Mouse (Mus musculus) right cerebral cortex, adult 2 months (tissue): ENCODE data around the gene Cuedc1.
"Not testable (repeated sequence)": the region's sequence is repeated elsewhere in the genome, so short reads cannot be mapped to it uniquely, and the experiment has no call there.

Experiments used
- DNase-seq, 2 experiments: peaks; one replicate each; pipeline ENCODE4 v3.0.0; 2021 to 2022; ENCODE audit warnings: low spot score in 2 of 2

The Cuedc1 gene

DNA sequence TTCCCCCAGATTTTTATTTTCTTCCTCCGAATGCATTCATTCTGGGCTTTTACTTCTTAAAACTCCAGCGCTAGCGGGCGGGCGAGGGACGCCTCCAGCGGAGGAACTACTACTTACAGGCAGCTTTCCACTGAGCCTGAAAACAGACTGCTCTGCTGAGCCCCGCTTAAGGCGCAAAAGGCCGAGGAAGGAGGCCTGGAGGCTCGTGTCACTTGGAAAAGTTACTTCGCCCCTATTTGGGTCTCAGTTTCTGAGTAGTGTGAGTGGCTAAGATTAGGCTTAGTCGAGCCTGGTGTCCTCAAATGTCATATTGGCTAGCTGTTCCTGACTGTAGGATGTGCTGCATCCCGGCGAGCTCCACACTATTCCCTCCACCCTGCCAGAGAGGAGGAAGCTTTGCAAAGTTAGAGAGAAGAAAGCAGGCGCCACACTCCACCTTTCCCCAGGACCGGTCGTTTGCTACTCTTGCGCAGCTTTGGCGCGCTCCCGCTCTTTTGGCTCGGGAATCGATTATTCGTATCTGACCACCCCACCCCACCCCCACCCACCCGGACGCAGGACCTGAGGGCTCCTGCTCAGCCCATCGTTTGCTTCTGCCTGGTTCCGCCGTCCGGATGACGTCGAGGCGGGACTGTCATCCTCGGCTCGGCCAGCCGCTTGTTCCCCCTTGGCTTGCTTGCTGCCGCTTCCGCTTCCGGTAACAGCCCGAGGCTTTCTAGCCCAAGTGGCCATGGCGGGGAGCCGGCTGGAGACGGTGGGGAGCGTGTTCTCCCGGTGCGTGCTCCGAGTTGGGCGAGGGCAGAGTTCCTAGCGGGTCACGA lies 106.1 kb downstream of the Cuedc1 start, which contains the start of gene Mrps23:
Gene Mrps23 (plus strand): TSS at position 677 of the 821 bp plus-strand sequence.
- DNase-seq, result peak; percentile 90 to 93

DNA sequence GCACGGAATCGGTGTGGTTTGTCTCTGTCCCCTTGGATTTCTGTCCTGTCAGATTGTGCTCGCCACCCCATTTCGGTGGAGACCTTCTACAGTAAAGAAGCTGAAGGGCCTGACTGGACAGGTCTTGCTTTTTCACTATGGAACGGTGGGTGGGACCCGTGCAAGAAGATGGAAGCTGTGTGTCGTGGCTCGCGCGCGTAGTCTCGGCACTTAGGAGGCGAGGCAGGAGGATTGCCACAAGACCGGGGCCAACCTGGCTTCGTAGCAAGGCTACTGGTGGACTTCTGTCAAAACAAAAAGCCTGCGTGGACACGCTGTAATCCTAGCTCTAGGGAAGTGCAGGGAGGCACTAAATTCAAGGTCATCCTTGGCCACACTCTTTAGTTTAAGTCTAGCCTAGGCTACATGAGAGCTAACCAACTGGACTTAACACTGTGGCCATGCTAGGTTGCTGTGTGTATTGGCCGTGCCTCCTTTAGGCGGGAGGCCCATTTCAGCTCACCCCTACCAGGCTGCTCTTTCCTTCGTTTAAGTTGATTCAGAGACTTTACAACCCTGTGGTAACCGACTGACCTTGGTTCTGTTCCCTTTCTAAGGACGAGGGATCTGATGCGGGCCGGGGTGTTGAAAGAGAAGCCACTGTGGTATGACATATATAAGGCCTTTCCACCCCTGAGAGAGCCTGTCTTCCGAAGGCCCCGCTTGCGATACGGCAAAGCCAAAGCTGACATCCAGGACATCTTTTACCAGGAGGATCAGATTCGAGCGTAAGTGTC lies 106.9 kb downstream of the Cuedc1 start:
- DNase-seq, result no peak

DNA sequence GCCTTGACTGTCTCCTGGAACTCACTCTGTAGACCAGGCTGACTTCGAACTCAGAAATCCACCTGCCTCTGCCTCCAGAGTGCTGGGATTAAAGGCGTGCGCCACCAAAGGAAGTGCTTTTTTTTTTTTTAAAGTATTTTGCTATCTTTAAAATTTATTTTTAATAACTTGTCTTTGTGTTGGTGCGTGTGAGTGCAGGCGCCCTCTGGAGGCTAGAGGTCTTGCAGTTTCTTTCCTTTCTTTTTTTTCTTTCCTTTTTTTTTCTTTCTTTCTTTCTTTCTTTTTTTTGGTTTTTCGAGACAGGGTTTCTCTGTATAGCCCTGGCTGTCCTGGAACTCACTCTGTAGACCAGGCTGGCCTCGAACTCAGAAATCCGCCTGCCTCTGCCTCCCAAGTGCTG lies 108.7 kb downstream of the Cuedc1 start:
- not testable (repeated sequence) for DNase-seq

DNA sequence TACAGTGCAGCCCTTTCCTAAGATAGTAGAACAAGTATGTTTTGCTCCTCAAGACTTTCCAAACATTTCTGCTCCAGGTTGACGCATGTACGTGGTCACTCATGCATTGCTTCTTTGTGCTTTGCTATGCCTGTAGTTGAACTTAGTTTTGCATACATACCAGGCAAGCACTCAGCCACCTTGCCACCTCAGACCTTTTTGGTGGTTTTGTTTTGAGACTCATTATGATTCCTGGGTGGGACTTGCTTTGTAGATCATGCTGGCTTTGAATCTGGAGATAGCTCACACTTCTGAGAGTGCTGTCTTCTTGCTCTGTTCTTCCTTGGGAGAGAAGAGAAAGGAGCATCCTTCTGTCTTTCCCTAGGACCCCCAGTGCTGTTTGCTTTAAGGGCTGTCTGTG lies 109.8 kb downstream of the Cuedc1 start:
- DNase-seq, result no peak

DNA sequence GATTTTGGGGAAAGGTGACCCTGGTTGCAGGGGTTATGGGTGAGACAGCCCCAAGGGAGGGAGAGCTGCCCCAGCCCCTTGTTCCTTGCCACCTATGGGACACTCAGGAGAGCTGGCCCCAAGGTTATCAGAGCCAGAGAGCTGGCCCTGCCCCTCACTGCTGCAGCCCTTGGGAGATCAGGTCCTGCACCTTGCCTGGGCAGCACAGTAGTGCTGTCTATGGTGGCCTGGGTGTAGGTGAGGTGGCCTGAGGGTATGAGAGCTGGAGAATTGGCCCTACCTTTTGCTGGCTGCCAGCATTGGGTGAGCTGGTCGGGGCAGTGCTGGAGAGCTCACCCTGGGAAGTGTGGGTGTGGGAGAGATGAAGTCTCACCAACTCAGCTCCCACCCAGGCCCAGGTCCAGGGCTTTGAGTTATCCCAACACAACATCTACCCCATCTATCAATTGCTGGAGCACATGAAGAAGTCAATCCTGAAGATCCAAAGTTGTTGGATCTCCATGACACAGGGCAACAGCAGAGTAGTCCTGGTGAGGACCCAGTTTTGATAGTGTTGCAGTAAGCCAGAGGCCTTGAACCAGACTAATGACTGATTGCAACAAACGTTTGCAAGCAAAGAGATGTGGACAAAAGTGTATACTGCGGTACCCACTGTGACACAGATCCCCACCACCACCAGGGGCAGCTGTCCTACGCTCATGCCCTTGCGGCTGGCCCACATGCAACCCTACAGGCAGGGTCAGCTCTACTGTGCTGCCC lies 114.1 kb downstream of the Cuedc1 start:
- no peak for DNase-seq

DNA sequence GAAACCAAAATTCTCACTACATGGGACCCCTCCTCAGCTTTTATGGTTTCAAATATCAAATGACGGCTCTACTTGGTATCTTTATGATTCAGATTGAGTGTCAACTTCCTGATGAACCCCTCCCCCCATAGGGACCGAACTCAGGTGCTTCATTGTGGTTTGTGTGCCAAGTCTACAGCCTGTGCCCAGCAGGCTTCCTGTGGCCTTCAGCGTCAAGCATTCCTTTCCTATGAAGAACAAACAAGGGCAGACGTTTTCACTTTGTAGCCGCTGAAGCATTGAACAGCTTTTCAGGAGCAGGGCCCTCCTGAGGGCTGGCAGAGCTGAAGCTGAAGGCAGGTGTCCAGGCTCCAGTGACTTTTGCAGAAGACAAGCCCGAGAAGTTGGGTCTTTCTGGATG lies 115.9 kb downstream of the Cuedc1 start:
- no peak for DNase-seq

DNA sequence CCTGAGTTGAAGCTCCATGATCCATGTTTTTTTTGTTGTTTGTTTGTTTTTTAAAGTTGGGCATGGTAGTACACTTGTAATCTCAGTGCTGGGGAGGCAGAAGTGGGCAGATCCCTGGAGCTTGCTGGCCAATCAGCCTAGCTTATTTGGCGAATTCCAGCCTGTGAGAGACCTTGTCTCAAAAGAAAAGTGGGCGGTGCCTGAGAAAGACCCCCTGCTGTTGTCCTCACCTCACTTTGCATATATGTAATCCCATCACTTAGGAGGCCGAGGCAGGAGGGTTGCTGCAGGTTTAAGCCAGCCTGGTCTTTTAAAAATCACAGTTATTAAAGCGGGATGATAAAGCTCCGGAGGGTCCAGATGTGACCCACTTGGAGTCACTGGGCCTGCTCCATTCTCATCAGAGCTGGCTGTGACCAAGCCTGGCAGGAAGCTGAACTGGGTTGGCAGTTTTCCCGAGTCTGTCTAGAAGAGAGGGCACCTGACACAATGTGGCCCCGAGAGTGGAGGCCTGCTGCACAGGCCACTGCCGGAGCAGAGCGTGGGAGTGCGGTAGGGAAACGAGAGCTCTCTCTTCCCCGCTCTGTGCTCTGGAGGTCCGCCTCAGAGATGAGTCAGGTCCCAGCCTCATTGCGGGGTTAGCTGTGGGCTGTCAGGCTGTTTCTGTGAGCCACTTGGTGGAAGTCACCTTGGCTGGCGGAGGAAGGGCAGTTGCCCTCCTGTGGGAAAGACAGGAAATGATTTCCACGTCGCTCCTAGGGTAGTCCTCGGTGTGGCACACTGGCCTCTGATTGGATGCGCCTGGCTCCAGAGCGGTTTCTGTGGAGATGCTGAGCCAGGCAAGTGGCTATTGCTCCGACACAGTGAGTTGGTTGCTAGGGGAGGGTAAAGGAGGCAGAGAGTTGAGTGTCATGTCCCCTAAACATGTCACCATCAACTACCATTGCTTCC lies 117.3 kb downstream of the Cuedc1 start:
- DNase-seq, result peak; percentile 64 to 68

DNA sequence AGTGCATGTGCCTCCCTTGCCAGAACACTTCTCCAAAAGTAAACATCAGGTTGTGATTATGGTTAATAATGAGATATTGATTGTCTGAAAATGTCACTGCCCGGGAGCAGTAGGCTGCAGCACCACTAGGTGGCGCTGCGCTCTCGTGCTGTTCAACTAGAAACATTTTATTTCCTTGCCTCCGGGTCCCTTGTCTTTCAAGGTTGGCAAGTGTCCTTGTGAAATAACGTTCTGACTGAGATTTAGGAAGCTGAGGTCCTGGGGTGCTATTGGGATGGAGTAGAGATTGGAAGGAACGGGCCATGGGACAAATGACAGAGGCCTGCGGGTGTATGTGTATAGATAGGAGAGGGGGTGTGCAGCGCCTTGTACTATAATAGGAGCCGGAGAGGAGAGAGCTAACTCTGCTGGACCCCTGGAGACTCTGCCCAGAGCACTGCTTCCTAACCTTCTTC lies 118.4 kb downstream of the Cuedc1 start:
- peak; percentile 68 to 83 for DNase-seq

DNA sequence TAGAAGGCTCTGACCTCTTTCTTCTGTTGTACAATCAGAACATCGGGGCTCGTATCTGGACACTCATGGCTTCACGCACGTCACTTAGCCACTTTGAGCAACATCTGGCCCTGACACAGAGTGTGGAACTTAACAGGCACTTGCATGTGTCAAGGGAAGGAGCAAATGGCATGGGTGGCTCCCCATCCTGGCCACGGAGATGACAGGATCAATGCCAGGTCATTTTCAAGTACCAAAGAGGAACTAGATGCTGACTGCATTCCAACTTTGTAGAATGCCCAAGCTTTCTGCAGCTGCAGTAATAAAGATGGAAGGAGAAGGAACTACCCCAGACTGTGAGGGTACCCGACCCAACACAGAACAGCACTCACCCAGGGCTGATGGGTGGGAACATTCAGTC lies 120.3 kb downstream of the Cuedc1 start:
- DNase-seq, result no peak

DNA sequence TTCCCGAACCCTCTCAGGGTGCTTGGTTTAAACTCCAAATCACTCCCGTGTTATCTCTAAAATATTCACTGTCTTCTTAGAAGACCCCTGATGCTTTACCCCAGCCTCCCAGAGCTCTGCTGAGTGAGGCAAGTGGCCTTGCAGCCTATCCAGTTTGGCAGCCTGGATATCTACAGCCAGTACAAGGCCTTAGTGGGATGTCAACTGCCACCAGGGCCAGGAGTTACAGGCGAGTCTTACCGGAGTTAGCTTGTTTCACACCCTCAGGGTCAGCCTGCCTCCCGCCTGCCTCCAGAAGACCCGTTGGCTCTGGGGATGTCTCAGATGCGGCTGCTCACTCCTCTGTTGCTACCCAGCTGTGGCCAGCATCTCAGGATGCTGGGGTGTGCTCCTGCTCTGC lies 120.7 kb downstream of the Cuedc1 start:
- DNase-seq, result no peak

DNA sequence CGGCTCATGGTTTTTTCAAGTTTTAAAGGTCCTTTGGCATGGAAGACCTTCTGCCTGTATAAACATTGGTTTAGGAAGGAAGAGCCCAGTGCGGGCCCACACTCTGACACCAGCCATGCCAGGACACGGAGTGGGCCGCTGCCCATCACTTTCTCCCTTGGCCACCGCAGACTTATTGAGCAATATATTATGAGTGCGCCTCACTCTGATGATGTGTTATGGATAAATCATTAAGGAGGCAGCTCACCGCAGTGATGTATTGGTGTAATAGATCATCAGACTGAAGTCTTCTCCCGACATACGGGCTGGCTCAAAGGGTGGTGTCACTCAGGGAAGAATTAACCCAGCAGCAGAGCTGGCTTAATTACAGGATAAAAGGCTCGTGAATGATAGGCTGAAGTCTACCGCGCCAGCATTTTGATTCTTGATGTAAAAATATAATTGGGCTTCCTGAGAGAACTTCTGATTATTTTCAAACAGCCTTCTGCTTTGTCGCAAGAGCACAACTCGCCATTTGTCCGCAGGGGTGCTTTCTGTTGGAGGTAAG lies 124.1 kb downstream of the Cuedc1 start:
- no peak for DNase-seq

DNA sequence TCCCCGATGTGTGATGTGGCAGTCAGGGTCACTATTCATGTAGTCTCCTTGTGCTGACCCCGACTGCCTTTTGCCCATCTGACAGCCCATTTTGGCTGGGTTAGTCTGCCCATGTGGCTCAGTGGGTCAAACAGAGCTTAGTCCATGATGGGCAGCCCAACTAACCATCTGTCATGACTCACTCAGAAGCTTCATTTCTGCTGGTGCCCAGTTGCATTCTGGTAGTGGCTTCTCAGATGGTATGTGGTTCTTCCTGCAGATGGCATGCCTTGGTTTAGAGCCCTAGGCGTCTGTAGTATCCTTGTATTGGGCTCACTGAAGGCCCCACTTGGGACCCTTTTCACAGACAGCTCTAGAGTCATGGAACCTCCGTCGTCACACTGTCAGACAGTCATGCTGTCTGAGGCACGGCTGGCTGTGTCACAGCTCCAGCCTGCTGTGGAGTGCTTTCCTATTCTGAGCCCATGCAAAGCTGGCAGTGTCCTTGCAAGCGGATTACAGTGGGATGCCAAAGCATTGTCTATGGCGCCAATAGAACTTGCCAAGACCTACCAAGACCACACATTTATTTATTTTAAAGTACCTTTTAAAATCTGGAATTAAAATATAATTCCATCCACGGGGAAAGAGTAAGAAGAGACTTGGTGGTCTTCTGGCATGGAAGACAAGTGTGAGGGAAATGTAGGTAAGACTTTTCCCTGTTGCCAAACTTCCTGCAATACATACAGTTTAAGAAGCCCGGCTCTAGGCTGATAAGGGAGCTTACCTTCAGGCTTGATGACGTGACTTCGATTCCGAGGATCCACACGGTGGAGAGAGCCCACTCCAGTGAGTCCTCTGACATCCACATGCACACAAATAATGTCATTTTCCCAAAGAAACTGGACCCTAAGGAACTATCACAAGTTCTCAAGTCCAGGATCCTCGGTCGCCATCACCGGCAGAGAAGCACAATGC lies 129.4 kb downstream of the Cuedc1 start:
- DNase-seq, result no peak

DNA sequence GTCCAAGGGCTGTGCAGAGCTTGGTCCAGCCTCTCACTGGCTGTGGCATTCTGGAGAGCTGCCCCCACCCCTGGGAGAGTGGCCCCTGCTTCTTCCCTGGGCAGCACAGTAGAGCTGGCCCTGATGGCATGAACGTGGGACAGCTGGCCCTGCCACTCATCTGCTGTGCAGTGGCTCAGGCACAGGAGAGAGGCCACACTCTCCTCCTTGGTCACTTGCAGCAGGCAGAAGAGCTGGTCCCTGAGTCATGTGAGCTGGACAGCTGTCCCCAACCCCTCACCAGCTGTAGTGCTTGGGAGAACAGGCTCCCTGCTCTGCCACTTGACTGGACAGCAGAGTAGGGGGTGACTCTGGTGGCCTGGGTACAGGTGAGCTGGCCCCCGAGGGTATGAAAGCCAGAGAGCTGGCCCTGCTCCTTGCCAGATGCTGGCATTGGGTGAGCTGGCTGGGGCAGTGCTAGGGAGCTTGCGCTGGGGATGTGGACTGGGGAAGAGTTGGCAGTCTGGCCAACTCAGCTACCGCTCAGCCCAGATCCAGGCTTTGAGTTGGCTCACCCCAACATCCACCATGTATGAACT lies 133.4 kb downstream of the Cuedc1 start:
- DNase-seq, result no peak

DNA sequence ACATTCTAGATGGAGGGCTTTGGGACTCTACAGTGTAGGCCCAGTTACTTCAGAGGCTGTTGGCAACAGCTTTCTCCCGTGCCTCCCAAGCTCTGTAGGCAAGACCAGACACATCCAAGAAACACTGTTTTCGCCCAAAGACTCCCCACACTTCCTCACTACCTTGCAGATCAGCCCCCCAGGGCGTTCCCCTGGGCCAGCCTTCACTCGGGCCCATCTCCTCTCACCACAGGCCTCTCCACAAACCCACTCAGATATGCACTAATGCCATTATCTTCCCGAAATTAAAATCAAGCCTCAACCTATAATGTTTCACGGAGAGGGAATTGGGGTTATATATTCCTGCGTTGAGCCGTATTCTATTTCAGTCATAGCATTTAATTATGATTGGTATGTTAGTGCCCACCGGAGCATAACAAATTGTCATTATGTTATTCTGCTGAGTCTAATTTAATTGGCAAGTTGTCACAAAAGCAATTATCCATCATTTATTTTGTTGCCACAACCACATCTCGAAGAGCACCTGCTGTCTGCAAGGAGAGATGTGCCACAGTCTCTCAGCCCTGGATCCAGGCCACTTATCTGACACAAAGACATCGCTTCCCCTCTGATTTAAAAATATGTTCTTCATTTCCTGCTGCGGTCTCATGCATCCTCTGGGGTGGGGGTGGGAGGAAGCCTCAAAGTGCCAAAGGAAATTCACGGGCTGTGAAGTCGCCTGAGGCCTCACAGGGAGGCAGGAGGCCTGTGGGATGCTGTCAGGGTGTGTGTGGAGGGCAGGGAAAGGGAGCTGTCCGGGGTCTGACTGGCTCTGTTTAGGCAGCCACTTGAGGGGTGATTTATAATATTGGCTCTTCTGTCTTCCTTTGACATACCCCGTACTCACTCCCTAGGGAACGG lies 135.9 kb downstream of the Cuedc1 start:
- no peak for DNase-seq

DNA sequence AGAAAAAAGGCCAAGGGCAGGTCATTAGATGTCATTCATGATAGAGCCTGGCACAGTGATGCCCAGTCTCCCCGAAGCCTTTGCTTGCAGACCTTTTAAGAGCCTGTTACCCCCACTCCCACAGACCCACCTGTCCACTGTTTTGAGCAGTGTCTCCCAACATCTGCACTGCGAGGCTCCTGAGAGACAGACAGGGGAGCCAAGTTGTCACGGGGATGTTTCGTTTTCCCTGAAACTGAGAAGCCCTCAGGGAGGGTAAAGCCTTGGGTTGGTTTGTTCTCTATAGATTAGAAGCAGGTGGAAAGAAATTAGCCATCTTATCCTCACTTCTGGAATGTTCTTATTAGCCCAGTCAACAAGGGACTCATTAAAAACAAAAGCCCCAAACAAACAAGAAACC lies 136.9 kb downstream of the Cuedc1 start:
- no peak for DNase-seq

DNA sequence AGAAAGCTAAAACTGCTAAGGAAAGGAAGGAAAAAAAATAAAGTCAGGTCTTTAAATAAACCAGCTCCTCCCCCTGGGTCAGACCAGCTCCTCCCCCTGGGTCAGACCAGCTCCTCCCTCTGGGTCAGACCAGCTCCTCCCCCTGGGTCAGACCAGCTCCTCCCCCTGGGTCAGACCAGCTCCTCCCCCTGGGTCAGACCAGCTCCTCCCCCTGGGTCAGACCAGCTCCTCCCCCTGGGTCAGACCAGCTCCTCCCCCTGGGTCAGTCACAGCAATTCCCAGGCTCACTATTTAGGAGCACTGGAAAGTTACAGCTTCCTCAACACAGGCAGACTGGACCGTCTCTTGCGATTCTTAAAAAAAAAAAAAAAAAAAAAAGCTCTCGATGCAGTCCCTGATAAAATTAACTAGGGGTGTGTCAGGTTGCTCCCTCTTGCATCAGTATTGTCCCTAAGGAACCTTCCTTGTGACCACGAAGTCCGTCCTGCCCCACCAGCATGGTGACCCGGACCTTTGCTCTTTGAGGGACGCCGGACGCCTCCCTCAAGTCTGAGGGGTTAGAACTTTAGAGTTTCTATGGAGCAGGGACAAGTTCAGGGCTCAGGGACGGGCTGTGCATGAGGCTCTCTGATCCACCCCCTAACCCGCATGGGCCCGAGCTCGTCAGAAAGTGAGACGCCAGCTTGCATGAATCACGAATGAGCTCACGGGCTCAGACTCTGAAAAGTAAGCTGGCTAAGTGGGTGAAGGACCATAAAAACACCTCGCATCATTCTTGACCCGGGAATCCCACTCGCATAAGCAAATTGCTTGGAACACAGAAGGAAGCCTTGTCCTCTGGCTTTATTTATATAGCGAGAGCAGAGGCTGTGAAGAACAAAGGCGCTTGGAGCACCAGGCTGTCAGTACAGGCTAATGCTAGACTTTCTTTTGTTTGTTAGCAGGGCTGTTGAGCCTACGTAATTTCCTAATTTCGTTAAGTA lies 137.7 kb downstream of the Cuedc1 start:
- DNase-seq, result peak; percentile 29 to 38

DNA sequence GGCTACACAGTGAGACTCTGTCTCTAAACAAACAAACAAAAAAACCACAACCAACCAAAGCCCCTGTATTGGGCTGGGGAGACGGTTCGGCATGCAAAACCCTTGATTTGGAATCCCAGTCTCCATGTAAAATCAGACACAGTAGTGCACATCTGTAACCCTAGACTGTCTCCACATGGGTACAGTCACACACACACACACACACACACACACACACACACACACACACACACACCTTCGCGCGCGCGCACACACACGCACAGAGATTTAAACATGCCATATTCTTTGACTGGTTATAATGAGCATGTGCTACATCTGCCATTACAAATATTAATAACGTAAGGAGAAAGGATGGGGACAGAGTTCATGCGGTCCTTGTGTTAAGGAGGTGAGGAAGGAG lies 142.4 kb downstream of the Cuedc1 start:
- no peak for DNase-seq
